Mouse (Mus musculus) liver, adult (tissue): ENCODE data around the gene Mdm2.
A peak's percentile ranks its signal among the peaks of the same experiment; 100 is the strongest.

Experiments
- GATA4 ChIP-seq: IDR thresholded peaks from 2 replicates; pipeline ENCODE4 v1.6.1; 2014; ENCODE audit warnings: mild to moderate bottlenecking, low read length; ENCODE audit not compliant: insufficient replicate concordance

Mdm2 gene

DNA sequence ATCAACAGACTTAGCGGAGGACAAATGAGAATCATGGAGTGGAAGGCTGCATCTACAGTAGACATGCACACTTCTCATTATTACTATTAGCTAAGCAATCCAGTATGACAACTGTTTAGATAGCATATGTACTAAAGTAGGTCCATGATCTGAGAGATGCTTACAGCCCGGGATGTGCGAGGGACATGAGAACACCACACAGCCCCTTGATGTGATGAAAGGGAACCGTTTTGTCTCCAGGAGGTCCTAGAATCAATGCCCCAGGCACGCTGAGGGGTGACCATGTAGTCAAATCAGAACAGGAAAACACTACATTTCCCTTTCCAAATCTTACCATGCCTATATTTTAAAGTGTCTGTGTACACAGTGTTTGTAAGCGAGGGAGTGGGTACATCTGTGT is 41.2 kb upstream of the Mdm2 start:
- no peak for TF ChIP-seq GATA4

DNA sequence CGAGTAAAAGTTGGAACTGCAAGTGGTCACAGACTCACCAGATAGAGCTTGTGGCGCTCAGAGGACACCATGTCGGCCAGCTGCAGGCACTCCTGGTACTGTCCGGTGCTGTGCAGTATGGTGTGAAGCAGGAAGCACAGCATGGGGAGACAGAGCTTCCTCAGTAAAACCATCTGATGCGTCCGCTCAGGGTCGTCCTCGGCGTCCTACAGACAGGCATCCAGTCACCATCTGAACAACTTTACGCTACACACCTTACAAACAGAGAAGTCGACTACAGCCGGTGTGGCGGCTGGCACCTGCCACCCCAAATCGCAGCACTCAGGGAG is 40.7 kb upstream of the Mdm2 start:
- no peak for TF ChIP-seq GATA4

DNA sequence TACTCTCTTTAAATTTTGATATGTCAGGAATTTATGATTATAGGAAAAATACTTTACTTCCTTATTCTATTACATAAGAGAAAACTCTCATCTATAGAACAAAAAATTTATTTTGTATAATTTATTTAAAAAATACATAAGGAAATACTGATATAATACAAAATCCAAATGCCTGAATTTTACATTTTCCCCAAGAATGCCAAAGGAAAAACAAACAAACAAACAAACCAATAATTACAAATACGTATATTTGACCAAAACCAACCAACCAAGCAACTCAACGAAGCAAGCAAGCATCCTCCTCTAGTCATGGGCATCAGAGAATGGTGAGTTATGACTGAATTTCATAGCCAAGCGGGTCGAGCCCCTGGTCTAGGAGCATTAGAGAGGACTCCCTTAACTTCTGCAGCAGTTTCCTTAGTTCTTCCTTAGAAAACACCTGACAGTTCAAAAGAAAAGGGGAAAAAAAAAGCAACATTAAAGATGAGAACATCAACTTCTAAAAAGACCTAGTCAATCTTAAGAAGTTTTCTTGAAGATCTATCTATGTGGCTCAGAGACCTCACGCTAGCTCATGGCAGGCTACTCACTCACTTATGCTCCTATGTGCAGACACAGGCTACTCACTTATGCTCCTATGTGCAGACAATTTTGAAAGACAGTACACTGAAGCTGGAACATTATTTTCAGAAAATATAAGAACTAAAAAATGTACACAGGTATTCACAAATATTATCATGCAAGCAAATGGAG is 40.1 kb upstream of the Mdm2 start:
- TF ChIP-seq GATA4: no peak

DNA sequence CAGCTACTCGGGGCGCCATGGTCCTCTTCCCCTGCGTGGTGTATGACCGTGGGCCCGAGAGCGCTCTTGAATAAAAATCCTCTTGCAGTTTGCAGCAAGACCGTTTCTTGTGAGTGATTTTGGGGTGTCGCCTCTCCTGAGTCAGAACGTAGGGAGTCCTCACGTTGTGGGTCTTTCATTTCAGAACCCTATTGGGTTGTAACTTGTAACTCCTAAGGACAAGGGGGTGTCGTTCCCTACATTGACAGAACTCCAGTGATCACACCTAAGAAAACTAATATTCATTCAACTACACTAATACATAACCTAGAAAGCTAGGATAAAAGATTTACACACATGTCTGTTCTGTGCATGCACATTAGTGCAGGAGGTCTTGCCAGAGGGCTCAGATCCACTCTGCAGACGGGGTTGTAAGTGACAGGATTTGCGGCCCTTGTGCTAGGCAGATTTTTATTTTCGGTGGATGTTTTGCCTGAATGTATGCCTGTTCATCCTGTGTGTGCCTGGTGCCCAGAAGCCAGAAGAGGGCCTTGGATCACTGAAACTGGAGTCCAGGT is 39.3 kb upstream of the Mdm2 start:
- no peak for TF ChIP-seq GATA4

DNA sequence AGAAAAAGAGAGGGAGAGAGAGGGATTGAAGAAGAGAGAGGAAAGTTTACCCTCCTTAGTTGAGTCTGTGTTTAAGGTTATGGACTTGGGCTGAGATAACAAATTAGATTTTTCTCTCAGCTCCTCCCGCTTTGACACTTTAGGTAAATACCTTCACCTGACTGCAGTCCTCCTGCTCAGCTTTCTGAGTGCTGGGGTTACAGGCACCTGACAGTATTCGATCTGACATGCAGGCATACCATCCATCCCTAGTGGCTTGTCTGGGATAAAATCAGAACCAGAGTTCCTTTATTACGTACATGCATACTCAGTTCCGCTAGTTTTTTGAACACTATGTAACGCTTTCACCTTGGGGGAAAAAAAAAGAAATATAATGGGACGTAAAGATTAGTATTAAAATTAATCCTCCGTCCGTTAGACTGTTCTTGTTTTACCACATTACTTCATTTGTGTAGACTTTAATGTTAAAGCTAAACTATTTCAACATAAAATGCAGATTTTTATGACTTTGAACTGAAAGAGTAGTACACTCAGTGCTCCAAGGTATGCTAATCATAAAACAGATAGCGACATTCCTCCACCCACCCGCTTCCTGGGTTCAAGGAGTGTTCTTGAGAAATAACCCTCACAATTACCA is 38.6 kb upstream of the Mdm2 start:
- no peak for TF ChIP-seq GATA4

DNA sequence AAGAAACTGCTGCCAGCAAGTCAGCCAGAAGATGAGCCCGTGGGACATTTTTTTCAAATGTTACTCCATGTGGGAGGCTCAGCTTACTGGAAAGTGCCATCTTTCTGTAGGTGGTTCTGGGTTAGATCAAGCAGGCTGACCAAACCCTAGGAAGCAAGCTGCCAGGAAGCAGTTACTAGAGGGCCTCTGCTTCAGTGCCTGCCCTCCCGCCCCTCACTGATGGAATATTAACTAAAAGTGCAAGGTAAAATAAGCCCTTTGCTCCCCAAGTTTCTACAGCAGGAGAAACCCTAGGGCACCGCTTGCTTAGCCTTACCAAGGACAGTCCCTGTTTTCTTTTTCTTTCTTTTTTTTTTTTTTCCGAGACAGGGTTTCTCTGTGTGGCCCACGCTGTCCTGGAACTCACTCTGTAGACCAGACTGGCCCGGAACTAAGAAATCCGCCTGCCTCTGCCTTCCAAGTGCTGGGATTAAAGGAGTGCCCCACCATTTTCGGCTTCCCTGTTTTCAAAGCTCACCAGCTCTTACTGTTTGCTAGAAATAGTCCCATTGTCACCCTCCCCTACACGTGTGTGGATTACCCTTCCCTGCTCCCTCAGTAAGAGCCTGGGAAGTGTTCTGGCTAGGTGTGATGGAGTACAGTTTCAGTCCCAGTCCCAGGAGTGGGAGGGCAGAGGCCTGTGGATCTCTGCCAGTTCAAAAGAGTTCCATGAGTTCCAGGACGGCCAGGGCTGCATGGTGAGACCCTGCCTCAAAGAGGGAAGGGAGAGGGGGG is 37.9 kb upstream of the Mdm2 start:
- TF ChIP-seq GATA4: no peak

DNA sequence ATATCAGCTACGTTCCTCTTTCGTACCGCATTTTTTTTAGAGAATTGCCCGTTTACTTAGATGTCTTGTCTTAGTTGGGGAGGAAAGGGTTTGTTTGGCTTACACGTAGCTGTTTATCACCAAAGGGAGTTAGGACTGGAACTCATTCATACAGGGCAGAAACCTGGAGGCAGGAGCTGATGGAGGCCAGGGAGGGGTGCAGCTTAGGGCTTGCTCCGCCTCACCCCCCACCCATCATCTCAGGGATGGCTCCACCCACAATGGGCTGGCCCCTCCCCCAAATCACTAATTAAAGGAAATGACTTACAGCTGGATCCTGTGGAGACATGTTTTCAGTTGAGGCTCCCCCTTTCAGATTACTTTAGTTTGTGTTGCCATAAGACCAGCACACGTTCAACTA is 37.2 kb upstream of the Mdm2 start:
- no peak for TF ChIP-seq GATA4

DNA sequence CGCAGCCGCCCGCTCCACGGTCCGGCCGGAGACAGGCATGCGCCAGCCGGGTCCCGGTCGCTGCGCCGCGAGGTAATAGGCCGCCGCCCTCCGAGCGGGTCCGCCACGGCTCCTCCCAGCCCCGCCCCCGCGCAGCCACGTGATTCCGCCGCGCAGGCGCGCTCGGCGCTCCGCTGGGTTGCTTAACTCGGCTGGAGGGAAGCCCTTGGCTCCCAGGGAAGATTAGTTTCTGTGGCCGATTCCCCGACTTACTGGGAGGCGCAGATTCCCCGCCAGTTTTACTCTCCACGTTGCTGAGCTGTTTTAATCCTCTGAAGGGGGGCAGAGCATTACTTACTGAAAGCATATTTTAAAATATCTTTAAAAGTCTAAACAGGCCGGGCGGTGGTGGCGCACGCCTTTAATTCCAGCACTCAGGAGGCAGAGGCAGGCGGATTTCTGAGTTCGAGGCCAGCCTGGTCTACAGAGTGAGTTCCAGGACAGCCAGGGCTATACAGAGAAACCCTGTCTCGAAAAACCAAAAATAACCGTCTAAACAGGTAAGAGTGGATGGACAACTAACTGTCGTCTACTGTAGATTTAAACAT is 35.8 kb upstream of the Mdm2 start, which contains the start of gene Slc35e3:
TSS of gene Slc35e3 (minus strand) at position 69 of the 587 bp plus-strand sequence.
- TF ChIP-seq GATA4: peak; percentile 59; the same call in 1 of the 2 replicates

DNA sequence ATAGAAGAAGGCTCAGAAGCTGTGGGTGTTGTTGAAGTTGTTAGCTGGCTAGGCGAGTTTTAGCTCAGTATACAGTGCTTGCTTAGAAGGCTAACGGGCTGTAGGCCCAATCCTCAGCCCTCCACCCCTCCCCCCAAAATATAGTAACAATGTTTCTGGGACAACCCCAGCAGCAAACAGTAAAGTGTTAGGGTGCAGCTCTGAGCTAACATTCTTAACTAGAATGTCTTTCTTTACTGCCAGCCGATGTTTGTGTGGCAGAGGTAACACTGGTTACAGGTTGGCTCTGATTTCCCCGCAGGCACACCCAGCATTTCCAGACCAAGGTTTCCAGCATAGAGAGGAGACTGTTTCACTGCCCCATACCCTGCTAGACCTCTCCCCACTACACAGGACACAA is 33.4 kb upstream of the Mdm2 start:
- TF ChIP-seq GATA4: no peak

DNA sequence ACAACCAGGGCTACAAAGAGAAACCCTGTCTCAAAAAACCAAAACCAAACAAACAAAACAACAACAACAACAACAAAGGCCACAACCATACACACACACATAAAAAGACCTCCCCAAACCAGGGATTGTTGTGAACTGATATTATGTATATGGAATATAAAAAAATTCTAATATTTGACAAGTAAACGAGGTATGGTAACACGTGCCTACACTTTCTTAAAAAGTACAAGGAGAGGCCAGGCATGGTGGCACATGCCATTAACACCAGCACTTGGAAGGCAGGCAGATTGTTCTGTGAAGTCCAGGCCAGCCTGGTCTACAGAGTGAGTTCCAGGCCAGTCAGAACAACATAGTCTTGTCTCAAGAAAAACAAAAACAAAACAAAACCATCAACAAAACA is 32.6 kb upstream of the Mdm2 start:
- no peak for TF ChIP-seq GATA4

DNA sequence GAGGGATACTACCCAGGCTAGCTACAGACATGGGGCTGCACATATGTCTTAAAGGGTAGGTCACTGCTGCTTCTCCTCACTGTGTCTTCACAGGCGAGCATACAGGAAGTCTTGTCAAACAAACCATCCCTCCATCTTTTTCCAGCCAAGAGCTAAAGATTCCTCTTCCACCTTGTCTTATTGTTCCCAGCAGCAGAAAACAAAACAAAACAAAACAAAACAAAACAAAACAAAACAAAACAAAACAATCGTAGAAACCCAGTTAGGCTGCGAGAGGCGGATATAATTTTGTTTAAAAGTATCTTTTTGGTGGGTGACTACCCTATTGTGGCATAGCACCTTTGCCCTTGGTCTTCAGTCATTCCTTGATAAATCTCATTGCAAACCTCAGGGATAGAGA is 32.1 kb upstream of the Mdm2 start:
- no peak for TF ChIP-seq GATA4

DNA sequence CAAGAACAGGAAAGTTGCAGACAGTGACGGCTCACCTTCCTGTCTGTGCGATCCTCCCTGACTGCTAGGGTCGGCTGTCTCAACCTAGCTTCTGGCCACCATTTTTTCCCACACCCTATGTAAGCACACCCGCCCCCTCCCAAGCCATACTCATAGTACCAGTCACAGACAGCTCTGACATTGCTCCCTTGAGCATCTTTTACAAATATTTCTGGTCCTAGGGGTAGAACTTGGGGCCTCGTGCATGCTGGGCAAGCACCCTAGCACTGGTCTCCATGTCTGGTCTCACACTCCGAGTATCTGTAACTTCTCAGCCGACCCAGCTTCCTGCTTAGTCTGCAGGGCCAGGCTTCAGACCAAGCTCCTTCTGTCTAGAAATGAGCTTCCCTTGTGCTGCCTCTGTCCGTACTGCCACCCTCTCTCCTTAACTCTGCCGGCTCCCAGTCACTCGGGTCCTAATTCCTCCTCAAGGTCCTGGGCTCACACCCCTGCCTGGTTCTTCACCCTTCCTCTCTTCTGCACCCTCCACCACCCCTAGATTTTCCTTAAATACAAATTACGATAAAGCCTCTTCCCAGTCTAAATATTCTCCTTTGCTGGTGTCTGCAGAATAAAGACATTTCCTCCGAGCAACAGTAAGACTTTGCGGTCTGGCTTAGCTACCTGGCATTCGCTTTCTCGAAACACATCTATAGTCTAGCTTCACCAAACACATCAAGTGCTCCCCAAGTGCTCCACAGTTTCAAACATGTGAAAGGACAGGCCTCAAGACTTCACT is 31.3 kb upstream of the Mdm2 start:
- TF ChIP-seq GATA4: no peak

DNA sequence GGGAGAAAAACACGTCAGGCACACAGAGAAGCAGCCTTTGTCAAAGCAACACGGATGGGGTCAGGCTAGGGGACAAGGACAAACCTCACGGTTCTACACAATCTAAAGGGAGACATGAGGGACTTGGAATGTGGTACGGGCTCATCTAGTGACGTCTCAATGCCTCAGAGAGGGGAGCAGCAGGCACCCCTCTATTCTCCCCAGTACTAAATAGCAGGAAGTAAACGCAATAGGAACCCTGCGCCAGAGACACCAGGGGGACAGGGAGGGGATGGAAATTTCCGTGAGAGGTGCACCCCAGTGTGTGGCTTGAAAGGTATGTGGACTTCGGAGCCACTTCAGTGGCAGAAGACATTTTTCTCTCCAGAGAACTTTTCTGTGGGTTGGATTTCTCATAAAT is 30.4 kb upstream of the Mdm2 start:
- TF ChIP-seq GATA4: no peak

DNA sequence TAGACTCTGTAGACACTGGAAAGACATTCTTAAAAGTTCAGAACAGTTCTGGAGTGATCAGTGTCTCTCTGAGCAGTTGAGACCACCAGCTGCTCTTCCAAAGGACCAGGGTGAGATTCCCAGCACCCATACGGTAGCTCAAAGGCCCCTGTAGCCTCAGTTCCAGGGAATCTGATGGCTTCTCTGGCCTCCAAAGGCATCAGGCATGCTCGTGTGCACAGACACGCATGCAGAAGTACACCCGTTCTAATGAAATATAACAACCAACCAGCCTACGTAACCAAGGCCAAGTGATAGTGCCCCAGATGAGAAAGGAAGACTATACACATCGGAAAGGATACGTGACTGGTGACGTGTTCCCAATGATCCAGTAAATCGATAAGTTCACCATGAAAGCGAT is 29.6 kb upstream of the Mdm2 start:
- TF ChIP-seq GATA4: no peak

DNA sequence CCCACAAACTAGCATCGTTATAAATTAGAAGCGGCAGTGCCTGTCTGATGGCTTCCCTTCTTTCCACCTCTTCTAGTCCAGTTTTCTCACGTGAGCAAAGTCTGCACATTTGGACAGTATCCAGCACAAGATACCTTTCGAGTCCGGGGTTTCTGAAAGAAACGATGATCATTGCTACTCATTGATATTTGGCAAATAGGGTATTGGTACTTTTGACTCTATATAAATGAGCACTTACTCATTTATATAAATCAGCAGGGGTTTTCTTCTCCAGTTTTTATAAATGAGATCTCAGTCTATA is 29.0 kb upstream of the Mdm2 start:
- no peak for TF ChIP-seq GATA4
